Mouse (Mus musculus) retina, adult 2 months (tissue): Measurements from ENCODE around the gene Mrpl32.

Experiments
- DNase-seq: peaks from one replicate; pipeline ENCODE4 v3.0.0-alpha.2; 2012; ENCODE audit warnings: low read depth, low spot score

The Mrpl32 gene

GRCm38 (mm10) chr13:14612926-14613529 lies at the start of gene Mrpl32, which contains the start of gene Psma2:
Mrpl32 (minus strand) TSS chr13:14613165.
Psma2 (plus strand) TSS chr13:14613240.
- peak; percentile 100 for DNase-seq

GRCm38 (mm10) chr13:14649301-14649700 lies 36.3 kb upstream of the Mrpl32 start:
- no peak for DNase-seq

GRCm38 (mm10) chr13:14639998-14640397 lies 27.0 kb upstream of the Mrpl32 start:
- no peak for DNase-seq

- DNase-seq, result peak; percentile 88
Measured at GRCm38 (mm10) chr13:14629726-14630641, 17.0 kb upstream of the Mrpl32 start, which contains the start of gene AW209491. AW209491 (plus strand) TSS chr13:14630154.

- no peak for DNase-seq
Measured at GRCm38 (mm10) chr13:14618724-14619123, 5.8 kb upstream of the Mrpl32 start.

GRCm38 (mm10) chr13:14613553-14613952 lies 588 bp upstream of the Mrpl32 start:
- DNase-seq, result no peak

GRCm38 (mm10) chr13:14612463-14612862 lies 502 bp downstream of the Mrpl32 start:
- DNase-seq, result no peak

- no peak for DNase-seq
Measured at GRCm38 (mm10) chr13:14607616-14608015, 5.3 kb downstream of the Mrpl32 start.

GRCm38 (mm10) chr13:14602744-14603143 lies 10.2 kb downstream of the Mrpl32 start:
- DNase-seq, result no peak

- no peak for DNase-seq
Measured at GRCm38 (mm10) chr13:14580392-14580791, 32.6 kb downstream of the Mrpl32 start.

GRCm38 (mm10) chr13:14574128-14574527 lies 38.8 kb downstream of the Mrpl32 start:
- no peak for DNase-seq

GRCm38 (mm10) chr13:14561336-14561735 lies 51.6 kb downstream of the Mrpl32 start:
- DNase-seq, result no peak
